Mouse (Mus musculus) liver, adult 2 months (tissue): ENCODE results near the gene Lrrc4b. TPM values are rescaled to one million over a fixed set of nuclear protein-coding genes. Genes with fewer than 3 reads are reported as not detected.

ENCODE experiments used
- DNase-seq: peaks from one replicate; pipeline ENCODE4 v3.0.0-alpha.2; 2011; ENCODE audit warnings: low read depth, low spot score; ENCODE audit errors: extremely low read depth
- H3K27ac ChIP-seq: fragments of 200-500 bp; replicated peaks from 2 replicates; pipeline ENCODE4 v1.5.1; 2012; ENCODE audit warnings: low read depth, mild to moderate bottlenecking, control low read depth, inconsistent platforms, low read length; ENCODE audit not compliant: insufficient read depth
- H3K27me3 ChIP-seq: fragments of 200-500 bp; 2 replicates; pipeline ENCODE4 v1.6.1; 2012; ENCODE audit warnings: mild to moderate bottlenecking, moderate library complexity, low read length, inconsistent platforms; ENCODE audit not compliant: control insufficient read depth, insufficient read depth
- H3K36me3 ChIP-seq: fragments of 200-500 bp; 2 replicates; pipeline ENCODE4 v1.6.1; 2012; ENCODE audit warnings: low read length, inconsistent platforms; ENCODE audit not compliant: control insufficient read depth, insufficient read depth
- H3K4me1 ChIP-seq: fragments of 200-500 bp; 2 replicates; pipeline ENCODE4 v1.6.1; 2011; ENCODE audit warnings: low read length; ENCODE audit not compliant: control insufficient read depth, insufficient read depth
- H3K4me3 ChIP-seq: fragments of 200-500 bp; 2 replicates; pipeline ENCODE4 v1.5.1; 2011; ENCODE audit warnings: low read depth, mild to moderate bottlenecking, control low read depth, low read length, moderate library complexity; ENCODE audit not compliant: insufficient read depth
- H3K79me2 ChIP-seq: fragments of 200-500 bp; 2 replicates; pipeline ENCODE4 v1.6.1; 2012; ENCODE audit warnings: inconsistent platforms, mild to moderate bottlenecking, low read length, moderate library complexity; ENCODE audit not compliant: control insufficient read depth, insufficient read depth
- H3K9ac ChIP-seq: fragments of 200-500 bp; 2 replicates; pipeline ENCODE4 v1.6.1; 2012; ENCODE audit warnings: low read depth, mild to moderate bottlenecking, control low read depth, inconsistent platforms, low read length
- CTCF ChIP-seq: fragments of 200-500 bp; IDR thresholded peaks from 2 replicates; pipeline ENCODE4 v1.5.1; 2011; ENCODE audit warnings: low read depth, low read length, control low read depth
- POLR2A ChIP-seq: fragments of 200-500 bp; IDR thresholded peaks from 2 replicates; pipeline ENCODE4 v1.6.1; 2011; ENCODE audit warnings: low read length, control low read depth; ENCODE audit not compliant: insufficient read depth; ENCODE audit errors: extremely low read depth
- whole genome bisulfite sequencing: fragments of 180-500 bp; shearing (Covaris S2); methylation state at CpG from one replicate; pipeline ENCODE4 v1.1.7; 2018; 5-methylcytosine and 5-hydroxymethylcytosine counted together
- polyA plus RNA-seq: library from polyadenylated mRNA; depleted of rRNA; stranded (reverse); fragments of >200 nt; gene quantifications from 2 replicates; pipeline ENCODE4 v1.2.3, GENCODE M21; 2012
- total RNA-seq: library from RNA; depleted of rRNA; stranded (reverse); fragments of >200 nt; gene quantifications from 2 replicates; pipeline ENCODE4 v1.2.3, GENCODE M21; 2014

The Lrrc4b gene
- total and polyA plus RNA-seq, 2 experiments: not detected

DNA sequence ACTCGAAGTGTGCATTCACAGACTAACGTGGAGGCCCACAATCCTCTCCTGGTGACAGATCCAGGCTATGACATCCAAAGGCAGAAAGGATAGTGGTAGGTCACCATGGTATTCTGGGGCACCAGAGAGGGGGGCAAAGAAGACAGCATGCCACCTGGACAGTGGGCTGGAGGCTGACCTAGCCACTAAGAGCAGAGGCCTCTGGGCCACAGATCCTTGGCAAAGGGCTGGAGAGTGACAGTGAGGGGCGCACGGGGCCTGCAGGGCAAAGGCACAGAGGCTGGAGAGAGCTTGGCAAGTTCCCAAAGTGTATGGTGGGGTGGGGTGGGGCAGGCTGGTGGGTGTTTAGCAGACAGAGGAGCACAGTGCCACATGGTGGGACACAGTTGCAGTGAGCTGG, 61.5 kb downstream of the Lrrc4b start:
- DNase-seq: no peak
- Histone ChIP-seq H3K36me3 (no peaks in the 10 kb centered on the region), H3K4me1 (peaks cover 2% of the 10 kb centered on the region)

DNA sequence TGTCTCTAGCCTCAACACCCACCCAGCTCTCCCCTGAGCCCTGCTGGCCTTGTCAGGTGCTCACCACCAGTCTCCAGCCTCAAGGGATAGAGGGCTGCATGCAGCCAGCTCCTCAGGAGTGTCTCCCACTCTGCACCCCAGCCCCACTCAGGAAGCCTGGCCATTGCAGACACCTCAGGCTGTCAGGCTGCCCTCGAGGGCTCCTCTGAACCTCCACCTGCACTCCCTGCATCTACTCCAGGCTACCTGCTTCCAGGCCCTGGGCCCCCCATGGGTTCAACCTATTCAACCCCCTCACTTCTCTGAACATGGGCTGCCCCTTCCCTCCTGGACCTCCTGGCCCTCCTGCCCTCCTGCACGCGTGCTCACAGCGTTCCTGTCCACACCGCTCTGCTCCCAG, 62.6 kb downstream of the Lrrc4b start:
- no peak overlapping the region for H3K27ac ChIP-seq
- H3K4me3 ChIP-seq: no peak overlapping the region
- TF ChIP-seq CTCF: no peak
- no peak for TF ChIP-seq POLR2A
- no peaks in the 10 kb centered on the region for H3K27me3 ChIP-seq
- peaks cover 9% of the 10 kb centered on the region for H3K4me1 ChIP-seq
- H3K9ac ChIP-seq: no peak overlapping the region
- no peak for DNase-seq
- WGBS: 94% methylated on average over 5 of the region's 5 CpGs
- H3K79me2 ChIP-seq: peaks cover 8% of the 10 kb centered on the region; the same call in 1 of the 2 replicates
- no peaks in the 10 kb centered on the region for H3K36me3 ChIP-seq

More for the DNA sequence above, 61.5 kb downstream of the Lrrc4b start:
- 90% methylated on average over 4 of the region's 4 CpGs for WGBS
- Histone ChIP-seq H3K79me2 (peaks cover 3% of the 10 kb centered on the region; the same call in 1 of the 2 replicates), H3K27me3 (no peaks in the 10 kb centered on the region), H3K4me3 (no peak overlapping the region), H3K27ac (no peak overlapping the region), H3K9ac (no peak overlapping the region)
- TF ChIP-seq CTCF (no peak), POLR2A (no peak)

DNA sequence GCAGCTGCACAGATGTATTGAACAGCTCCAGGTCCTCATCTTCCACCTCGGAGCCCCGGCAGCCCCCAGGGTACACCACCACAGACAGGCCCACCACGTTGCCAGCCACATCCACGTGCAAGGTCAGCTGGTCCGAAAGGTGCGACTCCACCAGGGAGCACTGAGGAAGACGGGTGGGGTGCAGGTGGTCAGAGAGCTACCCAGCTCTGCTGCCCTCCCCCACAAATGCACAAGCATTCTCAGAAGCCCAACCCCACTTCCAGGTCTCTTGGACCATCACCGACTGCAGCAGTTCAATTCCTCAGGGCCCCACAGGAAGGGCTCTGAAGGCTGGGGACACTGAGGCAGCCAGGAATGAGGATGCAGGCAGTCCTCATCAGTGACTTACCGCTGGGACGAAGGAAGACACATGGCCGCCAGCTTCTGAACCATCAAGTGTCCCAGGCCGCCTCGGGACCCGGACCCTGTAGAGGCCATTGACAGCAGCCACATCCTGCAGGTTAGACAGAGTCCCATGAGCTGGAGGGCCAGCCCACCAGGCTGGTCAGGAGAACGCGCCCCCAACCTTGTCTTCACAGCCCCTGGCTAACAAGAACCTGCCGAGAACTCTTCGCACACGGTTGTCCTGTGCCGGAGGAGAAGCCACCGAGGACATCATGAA, 63.5 kb downstream of the Lrrc4b start:
- H3K9ac ChIP-seq: no peak overlapping the region
- no peak overlapping the region for H3K4me3 ChIP-seq
- DNase-seq: no peak
- TF ChIP-seq POLR2A (no peak), CTCF (no peak)
- peaks cover 12% of the 10 kb centered on the region for H3K4me1 ChIP-seq
- no peaks in the 10 kb centered on the region for H3K27me3 ChIP-seq
- H3K27ac ChIP-seq: no peak overlapping the region
- H3K79me2 ChIP-seq: peaks cover 8% of the 10 kb centered on the region; the same call in 1 of the 2 replicates
- no peaks in the 10 kb centered on the region for H3K36me3 ChIP-seq
- WGBS: 96% methylated on average over 21 of the region's 21 CpGs

DNA sequence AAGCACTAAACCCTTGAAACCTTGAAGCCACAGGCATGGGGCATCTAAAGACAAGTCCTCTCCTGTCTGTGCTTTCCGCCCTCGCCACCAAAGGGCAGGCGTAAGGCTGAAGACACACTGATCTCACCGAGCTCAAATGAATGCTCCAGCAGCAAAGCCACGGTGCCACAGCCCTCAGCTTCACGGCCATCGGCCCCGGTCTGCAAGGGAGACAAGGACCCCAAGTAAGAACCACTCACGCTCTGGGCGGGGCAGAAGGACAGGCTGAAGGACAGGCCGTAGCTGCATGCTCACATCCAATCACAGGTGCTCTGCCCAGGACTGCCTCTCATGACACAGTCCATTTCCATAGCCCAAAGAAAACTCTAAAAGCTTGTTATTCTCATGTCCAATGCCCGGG, 65.9 kb downstream of the Lrrc4b start:
- no peak overlapping the region for H3K4me3 ChIP-seq

DNA sequence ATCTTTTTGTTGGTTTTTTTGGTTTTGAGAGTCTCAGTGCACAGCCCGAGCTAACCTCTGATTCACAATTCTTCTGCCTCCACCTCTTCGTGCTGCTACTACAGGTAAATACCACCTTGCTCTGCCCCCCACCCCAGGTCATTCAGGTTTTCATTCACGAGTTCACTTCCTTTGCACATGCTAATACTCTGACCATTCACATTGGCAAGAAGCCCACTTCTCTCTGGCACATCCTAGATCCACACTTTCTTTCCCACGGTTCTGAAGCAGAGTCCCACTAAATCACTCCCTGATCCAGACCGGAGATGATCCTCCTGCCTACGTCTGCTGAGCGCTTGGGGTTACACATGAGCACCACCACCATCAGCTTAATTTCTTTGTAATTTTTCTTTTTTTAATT, 66.3 kb downstream of the Lrrc4b start:
- Histone ChIP-seq H3K36me3 (no peaks in the 10 kb centered on the region), H3K4me1 (peaks cover 25% of the 10 kb centered on the region), H3K79me2 (peaks cover 8% of the 10 kb centered on the region; the same call in 1 of the 2 replicates), H3K9ac (no peak overlapping the region), H3K27me3 (no peaks in the 10 kb centered on the region), H3K4me3 (no peak overlapping the region), H3K27ac (no peak overlapping the region)
- TF ChIP-seq CTCF (no peak), POLR2A (no peak)
- no peak for DNase-seq
- WGBS: 65% methylated on average over 7 of the region's 7 CpGs

More for the DNA sequence above, 65.9 kb downstream of the Lrrc4b start:
- Histone ChIP-seq H3K9ac (no peak overlapping the region), H3K27ac (no peak overlapping the region), H3K27me3 (no peaks in the 10 kb centered on the region), H3K79me2 (peaks cover 8% of the 10 kb centered on the region; the same call in 1 of the 2 replicates), H3K36me3 (no peaks in the 10 kb centered on the region), H3K4me1 (peaks cover 25% of the 10 kb centered on the region)
- no peak for DNase-seq
- TF ChIP-seq CTCF (no peak), POLR2A (no peak)
- 96% methylated on average over 12 of the region's 12 CpGs for WGBS
